Mouse (Mus musculus) heart, postnatal 0 days (tissue): Measurements from ENCODE around the gene Klf13. TPM values are rescaled to one million over a fixed set of nuclear protein-coding genes. Genes with fewer than 3 reads are reported as not detected.

Experiments
- ATAC-seq: fragments of 200-750 bp; cut with Nextera tagmentation; 2 replicates; pipeline ENCODE4 v1.8.0; 2017; ENCODE audit warnings: low read depth, moderate number of reproducible peaks, moderate library complexity; ENCODE audit not compliant: insufficient read depth
- DNase-seq: peaks from one replicate; pipeline ENCODE4 v3.0.0-alpha.2; 2016; ENCODE audit warnings: low spot score
- H3K27ac ChIP-seq: fragments of 300-500 bp; sonication (generic); 2 replicates; pipeline ENCODE4 v1.5.1; 2014; ENCODE audit warnings: low read depth, mild to moderate bottlenecking
- H3K27me3 ChIP-seq: fragments of 300-500 bp; sonication (generic); 2 replicates; pipeline ENCODE4 v1.6.1; 2014; ENCODE audit warnings: low read length, mixed read lengths; ENCODE audit not compliant: control insufficient read depth, insufficient read depth
- H3K36me3 ChIP-seq: fragments of 300-500 bp; sonication (generic); replicated peaks from 2 replicates; pipeline ENCODE4 v1.6.1; 2014; ENCODE audit warnings: low read length, mixed read lengths; ENCODE audit not compliant: control insufficient read depth, insufficient read depth
- H3K4me1 ChIP-seq: fragments of 300-500 bp; sonication (generic); 2 replicates; pipeline ENCODE4 v1.6.1; 2014; ENCODE audit warnings: antibody characterized with exemption; ENCODE audit not compliant: control insufficient read depth, insufficient read depth
- H3K4me2 ChIP-seq: fragments of 300-500 bp; sonication (generic); 2 replicates; pipeline ENCODE4 v1.6.1; 2014; ENCODE audit warnings: low read depth, mild to moderate bottlenecking, low read length, moderate library complexity
- H3K4me3 ChIP-seq: fragments of 300-500 bp; sonication (generic); 2 replicates; pipeline ENCODE4 v1.5.1; 2014; ENCODE audit warnings: low read depth, low read length
- H3K9ac ChIP-seq: fragments of 300-500 bp; sonication (generic); replicated peaks from 2 replicates; pipeline ENCODE4 v1.6.1; 2014; ENCODE audit warnings: low read depth, low read length, mixed read lengths
- H3K9me3 ChIP-seq: fragments of 300-500 bp; sonication (generic); replicated peaks from 2 replicates; pipeline ENCODE4 v1.6.1; 2016; ENCODE audit warnings: low read length; ENCODE audit not compliant: control insufficient read depth
- CTCF ChIP-seq: IDR thresholded peaks from 2 replicates; pipeline ENCODE4 v1.5.1; 2016; ENCODE audit warnings: antibody characterized with exemption, control low read depth, low read depth
- EP300 ChIP-seq: IDR thresholded peaks from 2 replicates; pipeline ENCODE4 v1.6.1; 2016; ENCODE audit warnings: antibody characterized with exemption, low read depth
- WGBS: fragments of 180-500 bp; shearing (Covaris S2); extraction: QIAGEN DNeasy Blood & Tissue Kit; methylation state at CpG from one replicate; pipeline ENCODE4 v1.1.7; 2014; 5-methylcytosine and 5-hydroxymethylcytosine counted together
- polyA plus RNA-seq: library from polyadenylated mRNA; unstranded; fragments of >200 nt; fragmentation: Nextera tagmentation; extraction: Ambion mirVana; gene quantifications from 2 replicates; pipeline ENCODE4 v1.2.1, GENCODE M21; 2015
- total RNA-seq: library from RNA; depleted of rRNA; stranded (reverse); fragments of >200 nt; gene quantifications from 2 replicates; pipeline ENCODE4 v1.2.3, GENCODE M21; 2014; ENCODE audit warnings: low replicate concordance

The Klf13 gene
- total and polyA plus RNA-seq, 2 experiments from 2014 or later = 26.5 to 47.4 TPM

- Histone ChIP-seq H3K4me1 (peaks cover 19% of the 10 kb centered on the region), H3K27me3 (no peaks in the 10 kb centered on the region), H3K9me3 (no peaks in the 10 kb centered on the region), H3K4me3 (no peak overlapping the region), H3K27ac (no peak overlapping the region), H3K4me2 (no peak overlapping the region), H3K9ac (no peak overlapping the region), H3K36me3 (no peaks in the 10 kb centered on the region)
- TF ChIP-seq EP300 (no peak), CTCF (no peak)
- no peak; the same call in 1 of the 2 replicates for ATAC-seq
- no peak for DNase-seq
- 28% methylated on average over 12 of the region's 12 CpGs for WGBS
Observed at GRCm38 (mm10) chr7:63873880-63874279, 64.8 kb downstream of the Klf13 start.

GRCm38 (mm10) chr7:63871698-63872097 lies 67.0 kb downstream of the Klf13 start:
- no peak overlapping the region for H3K4me3 ChIP-seq
- no peak overlapping the region for H3K9ac ChIP-seq
- no peak overlapping the region for H3K27ac ChIP-seq
- ATAC-seq (no peak), DNase-seq (no peak)
- H3K4me2 ChIP-seq = no peak overlapping the region
- no peaks in the 10 kb centered on the region for H3K9me3 ChIP-seq
- H3K4me1 ChIP-seq = peaks cover 12% of the 10 kb centered on the region; the same call in 1 of the 2 replicates
- no peak for TF ChIP-seq EP300
- TF ChIP-seq CTCF = no peak
- H3K27me3 ChIP-seq = no peaks in the 10 kb centered on the region
- 70% methylated on average over 6 of the region's 6 CpGs for WGBS
- H3K36me3 ChIP-seq = no peaks in the 10 kb centered on the region

GRCm38 (mm10) chr7:63868356-63868918 lies 70.3 kb downstream of the Klf13 start:
- TF ChIP-seq CTCF (no peak), EP300 (no peak)
- 40% methylated on average over 6 of the region's 6 CpGs for WGBS
- Histone ChIP-seq H3K9me3 (no peaks in the 10 kb centered on the region), H3K4me1 (no peaks in the 10 kb centered on the region), H3K4me2 (no peak overlapping the region), H3K27ac (no peak overlapping the region), H3K36me3 (no peaks in the 10 kb centered on the region), H3K9ac (no peak overlapping the region), H3K27me3 (no peaks in the 10 kb centered on the region), H3K4me3 (no peak overlapping the region)
- DNase-seq (no peak), ATAC-seq (no peak)

GRCm38 (mm10) chr7:63865911-63866310 lies 72.8 kb downstream of the Klf13 start:
- Histone ChIP-seq H3K27ac (no peak overlapping the region), H3K36me3 (no peaks in the 10 kb centered on the region), H3K9ac (no peak overlapping the region), H3K9me3 (no peaks in the 10 kb centered on the region), H3K4me2 (no peak overlapping the region), H3K4me3 (no peak overlapping the region), H3K27me3 (no peaks in the 10 kb centered on the region), H3K4me1 (no peaks in the 10 kb centered on the region)
- DNase-seq (no peak), ATAC-seq (no peak)
- TF ChIP-seq CTCF = no peak
- no peak for TF ChIP-seq EP300
- WGBS = 89% methylated on average over 4 of the region's 4 CpGs

- DNase-seq (no peak), ATAC-seq (no peak)
- Histone ChIP-seq H3K27ac (no peak overlapping the region), H3K4me1 (peaks cover 10% of the 10 kb centered on the region; the same call in 1 of the 2 replicates), H3K27me3 (no peaks in the 10 kb centered on the region), H3K36me3 (no peaks in the 10 kb centered on the region), H3K4me3 (no peak overlapping the region), H3K4me2 (no peak overlapping the region), H3K9me3 (no peaks in the 10 kb centered on the region), H3K9ac (no peak overlapping the region)
- 59% methylated on average over 1 of the region's 1 CpGs for WGBS
- TF ChIP-seq CTCF (no peak), EP300 (no peak)
Observed at GRCm38 (mm10) chr7:63863046-63863445, 75.7 kb downstream of the Klf13 start.

GRCm38 (mm10) chr7:63861123-63861522 lies 77.6 kb downstream of the Klf13 start:
- TF ChIP-seq CTCF = no peak
- TF ChIP-seq EP300 = no peak
- 85% methylated on average over 6 of the region's 6 CpGs for WGBS

More at GRCm38 (mm10) chr7:63861123-63861522, 77.6 kb downstream of the Klf13 start:
- H3K4me2 ChIP-seq = no peak overlapping the region
- H3K27me3 ChIP-seq = no peaks in the 10 kb centered on the region
- no peak overlapping the region for H3K4me3 ChIP-seq
- H3K27ac ChIP-seq = no peak overlapping the region
- H3K4me1 ChIP-seq = peaks cover 11% of the 10 kb centered on the region; the same call in 1 of the 2 replicates
- ATAC-seq (no peak), DNase-seq (no peak)
- H3K36me3 ChIP-seq = no peaks in the 10 kb centered on the region
- H3K9me3 ChIP-seq = no peaks in the 10 kb centered on the region
- H3K9ac ChIP-seq = no peak overlapping the region
